Mouse (Mus musculus) heart, postnatal 25 days (tissue): ENCODE data around the gene Mlh1. TPM values are rescaled to one million over a fixed set of nuclear protein-coding genes. Genes with fewer than 3 reads are reported as not detected.

Experiments
- DNase-seq: peaks from one replicate; pipeline ENCODE4 v3.0.0; 2022; ENCODE audit warnings: low spot score
- intact Hi-C: fragments of 180-260 bp; cut with DNase I; formaldehyde crosslinking; loops from one replicate; pipeline ENCODE4 v1.15.1; 2025
- total RNA-seq, 2 experiments: library from RNA; stranded (reverse); gene quantifications; 2 replicates each; pipeline ENCODE4 v1.2.3; 2021

Mlh1 gene
- 1 to 10 TPM; 7.1 TPM for total RNA-seq

- intact Hi-C loops: loop anchor here (10.0 kb wide), 1 partner anchor 277 kb away; the partner anchor contains the start of gene Rtp3
- peak; percentile 98 for DNase-seq
Observed at GRCm38 (mm10) chr9:111271434-111272160, at the start of gene Mlh1, which contains the start of gene Epm2aip1. Gene Mlh1 (minus strand): TSS chr9:111271791. Gene Epm2aip1 (plus strand): TSS chr9:111271929.

- intact Hi-C loops: no loop called here
- no peak for DNase-seq
Observed at GRCm38 (mm10) chr9:111320912-111321311, 49.3 kb upstream of the Mlh1 start.

DNA sequence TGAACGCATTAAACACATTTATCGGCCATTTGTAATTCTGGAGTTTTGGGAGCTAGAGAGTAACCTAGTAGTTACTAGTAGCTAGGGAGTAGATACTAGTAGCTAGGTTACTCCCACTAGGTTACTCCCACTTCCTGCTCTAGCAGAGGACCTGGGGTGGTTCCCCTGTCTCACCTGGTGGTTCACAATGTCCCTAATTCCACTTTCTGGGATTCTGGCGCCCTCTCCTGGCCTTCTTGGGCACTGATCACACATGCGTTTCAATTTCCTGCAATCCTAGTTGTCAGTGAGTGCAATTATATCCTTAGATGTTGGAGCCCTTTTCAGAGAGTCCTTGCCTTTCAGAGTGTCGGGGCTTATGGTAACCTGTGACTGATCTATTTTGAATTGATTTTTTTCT, 42.6 kb upstream of the Mlh1 start:
- no peak for DNase-seq
- intact Hi-C loops: no loop called here

GRCm38 (mm10) chr9:111313793-111314192, 42.2 kb upstream of the Mlh1 start:
- DNase-seq: no peak
- intact Hi-C loops: no loop called here

GRCm38 (mm10) chr9:111313299-111313698, 41.7 kb upstream of the Mlh1 start:
- DNase-seq: no peak
- intact Hi-C loops: no loop called here

GRCm38 (mm10) chr9:111312442-111313141, 41.0 kb upstream of the Mlh1 start:
- DNase-seq: no peak

DNA sequence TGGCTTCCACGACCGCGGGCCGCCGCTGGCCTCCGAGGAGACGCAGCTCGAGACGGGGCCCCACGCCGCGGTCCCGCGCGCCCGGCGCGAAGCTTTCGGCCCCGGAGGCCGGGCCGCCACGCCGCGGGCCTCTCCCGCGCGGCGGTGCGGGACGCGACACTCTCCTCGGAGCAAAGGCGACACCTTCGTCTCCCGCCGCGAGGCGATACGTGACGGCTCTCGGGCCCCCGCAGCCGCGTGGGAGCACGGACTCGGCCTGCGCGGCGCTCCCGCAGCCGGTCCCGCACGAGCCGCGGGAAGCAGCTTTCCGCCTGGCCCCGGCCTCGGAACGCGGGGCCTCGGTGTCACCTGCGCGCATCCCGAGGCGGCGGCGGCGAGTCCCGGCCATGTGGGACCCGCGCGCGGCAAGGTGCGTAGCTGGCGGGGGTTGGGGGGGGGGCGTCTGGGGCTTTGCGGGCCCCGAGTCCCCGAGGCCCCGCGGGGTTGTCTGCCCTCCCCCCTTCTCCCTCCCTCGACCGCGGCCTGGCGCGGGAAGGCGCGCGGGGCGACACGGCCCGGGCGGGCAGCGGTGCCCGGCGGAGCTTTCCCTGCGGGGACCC, 40.4 kb upstream of the Mlh1 start:
- intact Hi-C loops: no loop called here
- no peak for DNase-seq

More at GRCm38 (mm10) chr9:111312442-111313141, 41.0 kb upstream of the Mlh1 start:
- intact Hi-C loops: no loop called here

GRCm38 (mm10) chr9:111311031-111311842, 39.6 kb upstream of the Mlh1 start, which contains the start of gene Trank1:
Gene Trank1 (plus strand): TSS chr9:111311739.
- intact Hi-C loops: no loop called here
- no peak for DNase-seq

DNA sequence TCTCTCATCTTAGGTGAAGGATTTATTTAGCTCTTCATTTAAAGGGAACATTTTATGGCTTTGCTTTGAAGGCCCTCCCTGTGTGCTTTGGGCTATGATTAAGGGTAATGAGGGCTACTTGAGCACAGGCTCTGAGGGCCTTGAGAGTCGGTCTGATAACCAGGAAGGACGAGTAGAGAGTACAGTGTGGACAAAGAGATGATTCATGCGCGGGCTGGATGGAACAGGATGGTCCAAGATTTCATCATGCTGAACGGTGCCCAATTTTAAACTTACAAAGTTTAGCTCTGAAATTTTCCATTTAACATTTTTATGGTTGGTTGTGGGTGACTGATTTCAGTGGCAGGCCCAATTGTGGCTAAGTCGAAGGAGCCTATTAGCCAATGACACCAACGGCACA, 34.6 kb upstream of the Mlh1 start:
- DNase-seq: no peak
- intact Hi-C loops: no loop called here

DNA sequence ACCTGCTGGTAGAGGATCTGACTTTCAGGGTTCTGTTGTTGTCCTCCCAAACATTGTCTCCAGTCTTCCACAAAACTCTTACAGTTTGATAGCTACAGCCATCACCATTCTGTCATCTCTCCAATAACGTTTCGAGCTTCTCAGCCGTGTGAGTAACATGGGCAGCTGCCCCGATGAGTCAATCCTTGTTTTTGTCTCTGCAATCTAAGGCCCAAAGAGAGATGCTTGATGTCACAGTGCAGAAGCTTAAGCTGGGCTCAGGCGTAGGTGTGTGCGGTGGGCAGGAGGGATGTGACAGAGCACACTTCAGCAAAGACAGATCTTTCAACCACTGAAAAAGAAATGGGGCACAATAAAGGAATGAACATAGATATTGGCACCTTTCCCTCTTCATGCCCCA, 32.4 kb upstream of the Mlh1 start:
- DNase-seq: no peak
- intact Hi-C loops: no loop called here

- intact Hi-C loops: no loop called here
- DNase-seq: no peak
Observed at GRCm38 (mm10) chr9:111302196-111302831, 30.7 kb upstream of the Mlh1 start.

GRCm38 (mm10) chr9:111298606-111299005, 27.0 kb upstream of the Mlh1 start:
- intact Hi-C loops: no loop called here
- no peak for DNase-seq

GRCm38 (mm10) chr9:111296433-111296832, 24.8 kb upstream of the Mlh1 start:
- intact Hi-C loops: no loop called here

GRCm38 (mm10) chr9:111295323-111295722, 23.7 kb upstream of the Mlh1 start:
- DNase-seq: no peak
- intact Hi-C loops: no loop called here

More at GRCm38 (mm10) chr9:111296433-111296832, 24.8 kb upstream of the Mlh1 start:
- DNase-seq: no peak

- no peak for DNase-seq
- intact Hi-C loops: no loop called here
Observed at GRCm38 (mm10) chr9:111294911-111295310, 23.3 kb upstream of the Mlh1 start.

- no peak for DNase-seq
- intact Hi-C loops: no loop called here
Observed at GRCm38 (mm10) chr9:111293234-111293633, 21.6 kb upstream of the Mlh1 start.

DNA sequence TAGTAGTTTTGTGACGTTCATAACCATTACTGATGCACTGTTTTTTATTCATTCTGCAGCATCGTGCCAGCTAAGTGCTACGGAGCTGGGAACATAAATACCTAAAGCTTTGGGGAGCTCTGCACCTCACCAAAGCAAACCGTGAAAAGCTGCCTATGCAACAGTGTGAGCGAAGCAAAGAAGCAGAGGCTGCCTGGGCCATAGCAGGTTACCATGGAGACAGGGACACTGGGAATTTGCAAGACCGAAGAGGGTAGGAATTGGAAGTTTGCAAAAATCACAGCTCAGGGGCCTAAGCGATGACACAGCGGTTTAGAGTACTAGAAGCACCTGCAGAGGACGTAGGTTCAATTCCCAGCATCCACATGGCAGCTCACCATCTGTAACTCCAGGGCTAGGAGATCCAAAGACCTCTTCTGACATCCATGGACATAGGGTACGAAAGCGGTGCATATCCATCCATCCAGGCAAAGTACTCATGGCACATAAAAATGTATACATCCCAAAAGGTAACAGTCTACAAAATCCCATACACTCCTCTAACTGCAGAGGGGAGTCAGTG, 19.0 kb upstream of the Mlh1 start:
- intact Hi-C loops: no loop called here
- no peak for DNase-seq

DNA sequence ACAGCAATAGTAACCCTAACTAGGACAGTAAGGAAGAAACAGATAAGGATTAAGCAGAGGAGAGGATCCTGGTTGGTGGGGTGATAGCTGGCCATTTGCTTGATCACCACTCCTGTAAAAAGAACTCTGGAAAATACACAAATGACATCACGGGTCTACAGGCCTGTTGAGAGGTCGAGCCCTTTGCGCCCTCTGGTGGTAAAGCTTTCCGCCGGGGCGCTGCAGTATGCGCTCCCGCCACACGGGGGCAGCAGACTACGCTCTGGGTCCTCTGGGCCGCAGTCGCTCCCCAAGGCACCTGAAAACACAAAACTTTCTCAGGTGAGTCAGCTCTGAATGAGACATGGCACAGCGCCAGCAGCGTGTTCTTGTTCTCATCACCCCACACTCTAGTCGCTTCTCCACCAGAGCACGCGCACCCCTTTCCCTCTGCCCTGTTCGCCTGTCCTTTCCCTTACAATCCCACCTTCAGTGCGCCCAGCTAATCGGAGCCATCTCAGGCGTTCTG, 18.3 kb upstream of the Mlh1 start:
- intact Hi-C loops: no loop called here
- DNase-seq: peak; percentile 71

- intact Hi-C loops: no loop called here
- DNase-seq: no peak
Observed at GRCm38 (mm10) chr9:111289294-111289831, 17.8 kb upstream of the Mlh1 start.
